Mouse (Mus musculus) hindbrain, embryonic 15.5 days (tissue): ENCODE data around the gene Dlx1. TPM values are rescaled to one million over a fixed set of nuclear protein-coding genes. Genes with fewer than 3 reads are reported as not detected.

Experiments used
- ATAC-seq: fragments of 200-750 bp; cut with Nextera tagmentation; 2 replicates; pipeline ENCODE4 v1.8.0; 2017; ENCODE audit warnings: low read depth, moderate number of reproducible peaks, moderate TSS enrichment; ENCODE audit not compliant: low FRiP score
- H3K27ac ChIP-seq: fragments of 300-500 bp; sonication (generic); replicated peaks from 2 replicates; pipeline ENCODE4 v1.5.1; 2015; ENCODE audit warnings: mild to moderate bottlenecking, inconsistent platforms
- H3K27me3 ChIP-seq: fragments of 300-500 bp; sonication (generic); 2 replicates; pipeline ENCODE4 v1.6.1; 2015; ENCODE audit warnings: control low read depth, inconsistent platforms
- H3K36me3 ChIP-seq: fragments of 300-500 bp; sonication (generic); 2 replicates; pipeline ENCODE4 v1.6.1; 2015; ENCODE audit warnings: control low read depth, inconsistent platforms
- H3K4me1 ChIP-seq: fragments of 300-500 bp; sonication (generic); replicated peaks from 2 replicates; pipeline ENCODE4 v1.6.1; 2015; ENCODE audit warnings: control low read depth, inconsistent platforms
- H3K4me2 ChIP-seq: fragments of 300-500 bp; sonication (generic); 2 replicates; pipeline ENCODE4 v1.6.1; 2015; ENCODE audit warnings: moderate library complexity, mild to moderate bottlenecking, inconsistent platforms
- H3K4me3 ChIP-seq: fragments of 300-500 bp; sonication (generic); 2 replicates; pipeline ENCODE4 v1.5.1; 2015; ENCODE audit warnings: mild to moderate bottlenecking, inconsistent platforms
- H3K9ac ChIP-seq: fragments of 300-500 bp; sonication (generic); 2 replicates; pipeline ENCODE4 v1.6.1; 2015; ENCODE audit warnings: inconsistent platforms
- H3K9me3 ChIP-seq: fragments of 300-500 bp; sonication (generic); 2 replicates; pipeline ENCODE4 v1.6.1; 2016; ENCODE audit warnings: control low read depth, inconsistent platforms
- WGBS: fragments of 180-500 bp; shearing (Covaris S2); methylation state at CpG from one replicate; pipeline ENCODE4 v1.1.7; 2015; 5-methylcytosine and 5-hydroxymethylcytosine counted together
- polyA plus RNA-seq: library from polyadenylated mRNA; unstranded; fragments of >200 nt; fragmentation: Nextera tagmentation; extraction: Ambion mirVana; gene quantifications from 2 replicates; pipeline ENCODE4 v1.2.1, GENCODE M21; 2015

Gene Dlx1
- polyA plus RNA-seq, 1 experiment from 2014 or later: 6.9 TPM

- 79% methylated on average over 9 of the region's 9 CpGs for WGBS
- Histone ChIP-seq H3K36me3 (no peaks in the 10 kb centered on the region), H3K9me3 (no peaks in the 10 kb centered on the region), H3K9ac (no peak overlapping the region), H3K27me3 (no peaks in the 10 kb centered on the region), H3K27ac (no peak overlapping the region), H3K4me2 (no peak overlapping the region), H3K4me3 (no peak overlapping the region), H3K4me1 (no peaks in the 10 kb centered on the region)
- no peak for ATAC-seq
Measured at GRCm38 (mm10) chr2:71504852-71505251, 23.1 kb upstream of the Dlx1 start.

DNA sequence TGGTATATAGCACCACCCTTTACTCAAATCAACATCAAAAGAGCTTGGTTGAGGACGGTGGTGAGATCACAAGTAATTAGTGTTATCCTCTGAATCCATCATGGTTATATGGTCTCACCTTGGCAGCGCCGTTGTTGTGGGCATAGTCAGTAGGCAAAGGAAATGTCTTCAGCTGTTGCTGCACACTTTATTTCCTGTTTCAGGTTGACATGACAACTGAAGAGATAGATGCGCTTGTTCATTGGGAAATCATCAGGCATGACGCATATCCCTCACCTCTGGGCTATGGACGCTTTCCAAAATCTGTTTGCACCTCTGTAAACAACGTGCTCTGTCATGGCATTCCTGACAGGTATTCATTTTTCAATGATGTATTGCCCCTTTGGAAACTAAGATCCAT lies 16.7 kb upstream of the Dlx1 start:
- H3K27me3 ChIP-seq: peaks cover 6% of the 10 kb centered on the region
- 87% methylated on average over 7 of the region's 7 CpGs for WGBS

DNA sequence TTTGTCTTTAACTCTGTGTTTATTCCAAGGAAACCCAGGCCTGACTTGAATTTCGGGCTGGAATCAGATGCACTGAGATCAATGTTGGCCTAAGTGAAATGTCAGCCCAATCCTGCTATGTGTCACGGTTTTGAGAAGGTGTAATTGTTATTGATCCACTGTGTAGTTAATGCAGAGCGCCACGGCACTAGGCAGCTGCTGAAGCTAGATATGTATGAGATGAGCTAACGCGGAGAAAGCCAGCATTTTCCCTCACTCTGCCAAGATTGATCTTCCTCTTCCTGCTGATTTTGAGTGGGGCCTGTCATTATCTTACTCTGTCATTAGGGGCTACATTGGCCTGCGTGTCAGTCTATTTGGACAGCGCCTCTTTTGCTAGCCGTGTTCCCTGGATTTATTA lies 15.6 kb upstream of the Dlx1 start:
- H3K27ac ChIP-seq: no peak overlapping the region
- no peaks in the 10 kb centered on the region for H3K9me3 ChIP-seq
- H3K4me3 ChIP-seq: no peak overlapping the region
- WGBS: 65% methylated on average over 9 of the region's 9 CpGs
- no peak for ATAC-seq
- H3K4me2 ChIP-seq: no peak overlapping the region
- no peaks in the 10 kb centered on the region for H3K36me3 ChIP-seq
- no peaks in the 10 kb centered on the region for H3K4me1 ChIP-seq
- peaks cover 6% of the 10 kb centered on the region for H3K27me3 ChIP-seq
- no peak overlapping the region for H3K9ac ChIP-seq

More for the DNA sequence above, 16.7 kb upstream of the Dlx1 start:
- no peak overlapping the region for H3K27ac ChIP-seq
- H3K9me3 ChIP-seq: no peaks in the 10 kb centered on the region
- no peaks in the 10 kb centered on the region for H3K4me1 ChIP-seq
- H3K4me3 ChIP-seq: no peak overlapping the region
- H3K36me3 ChIP-seq: no peaks in the 10 kb centered on the region
- no peak overlapping the region for H3K4me2 ChIP-seq
- ATAC-seq: no peak
- no peak overlapping the region for H3K9ac ChIP-seq

GRCm38 (mm10) chr2:71516995-71517394 lies 10.9 kb upstream of the Dlx1 start:
- Histone ChIP-seq H3K36me3 (no peaks in the 10 kb centered on the region), H3K4me1 (no peaks in the 10 kb centered on the region), H3K4me2 (no peak overlapping the region), H3K9ac (no peak overlapping the region), H3K27me3 (peaks cover 35% of the 10 kb centered on the region), H3K27ac (no peak overlapping the region), H3K9me3 (no peaks in the 10 kb centered on the region), H3K4me3 (no peak overlapping the region)
- 17% methylated on average over 4 of the region's 4 CpGs for WGBS
- no peak for ATAC-seq

DNA sequence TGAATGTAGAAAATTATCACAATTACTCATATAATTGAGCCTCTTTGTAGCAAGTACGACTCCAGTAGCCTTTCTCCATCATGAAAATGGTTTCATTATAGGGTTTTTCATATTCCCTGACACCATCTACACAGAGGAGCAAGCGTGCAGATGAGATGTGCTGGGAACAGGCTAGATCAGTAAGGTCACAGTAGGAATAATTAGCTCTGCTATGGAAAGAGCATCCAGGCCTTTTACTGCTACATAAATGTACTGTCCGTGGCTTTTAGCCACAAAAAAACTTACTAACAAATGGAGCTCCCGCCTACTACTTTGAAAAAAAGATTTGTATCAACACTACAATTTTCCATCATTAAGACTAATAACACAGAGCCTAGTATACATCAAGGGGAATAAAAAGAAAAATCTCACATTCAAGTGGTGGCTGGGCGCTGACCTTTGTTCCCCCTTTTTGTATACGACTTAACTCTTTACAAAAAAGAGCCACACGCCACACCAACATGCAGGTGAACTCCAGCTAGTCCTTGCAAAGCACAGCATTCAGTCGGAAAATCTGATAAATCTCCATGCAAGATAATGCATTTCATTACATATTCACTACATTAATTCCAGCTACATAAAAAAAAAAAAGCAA lies 10.3 kb upstream of the Dlx1 start:
- Histone ChIP-seq H3K9ac (no peak overlapping the region), H3K36me3 (no peaks in the 10 kb centered on the region), H3K4me3 (no peak overlapping the region), H3K4me2 (no peak overlapping the region), H3K9me3 (no peaks in the 10 kb centered on the region), H3K27ac (no peak overlapping the region), H3K27me3 (peaks cover 41% of the 10 kb centered on the region), H3K4me1 (no peaks in the 10 kb centered on the region)
- whole genome bisulfite sequencing: 36% methylated on average over 8 of the region's 8 CpGs
- no peak for ATAC-seq

DNA sequence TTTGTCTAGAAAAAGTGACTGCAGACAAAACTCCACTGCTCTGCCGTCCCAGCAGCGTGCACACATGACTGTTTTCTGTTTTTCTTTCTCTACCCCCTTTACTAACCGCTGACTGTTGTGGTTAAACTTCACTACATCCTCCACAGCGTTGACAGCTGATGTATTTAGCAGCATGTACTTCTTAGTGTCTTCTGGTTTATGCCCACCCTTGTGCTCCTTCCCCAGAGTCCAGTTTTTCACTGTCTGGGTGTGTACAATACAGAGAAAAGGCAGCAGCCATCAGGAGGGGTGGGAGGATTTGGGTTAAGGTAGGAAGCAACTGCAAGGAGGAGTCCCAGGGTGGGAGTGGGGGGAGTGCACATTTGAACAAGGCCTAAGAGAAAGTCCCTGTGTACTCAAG lies 5.0 kb upstream of the Dlx1 start:
- no peak for ATAC-seq
- 70% methylated on average over 4 of the region's 4 CpGs for WGBS
- Histone ChIP-seq H3K9me3 (no peaks in the 10 kb centered on the region), H3K36me3 (no peaks in the 10 kb centered on the region), H3K4me2 (no peak overlapping the region), H3K27me3 (peaks cover 83% of the 10 kb centered on the region), H3K4me3 (no peak overlapping the region), H3K27ac (no peak overlapping the region), H3K9ac (no peak overlapping the region), H3K4me1 (no peaks in the 10 kb centered on the region)

DNA sequence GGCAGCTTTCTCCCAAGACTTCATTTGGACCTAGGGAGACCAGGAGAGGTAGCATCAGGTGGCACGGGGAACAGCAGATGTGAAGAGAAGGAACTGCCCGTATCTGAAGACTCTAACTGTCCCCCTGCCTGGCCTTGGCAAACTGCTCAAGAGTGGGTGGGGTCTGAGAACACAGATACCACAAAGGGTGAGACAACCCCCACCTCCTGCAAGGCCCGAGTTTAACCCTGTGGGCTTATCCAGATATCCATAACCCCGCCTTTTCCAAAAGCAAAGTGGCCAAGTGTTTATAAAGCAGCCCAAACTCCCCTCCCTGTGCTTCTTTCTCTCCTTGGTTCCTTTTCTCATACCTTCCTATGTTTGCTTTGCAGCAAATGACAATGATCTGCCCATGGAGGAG lies 4.5 kb upstream of the Dlx1 start:
- Histone ChIP-seq H3K27ac (no peak overlapping the region), H3K4me3 (no peak overlapping the region), H3K9me3 (no peaks in the 10 kb centered on the region), H3K4me2 (no peak overlapping the region), H3K36me3 (no peaks in the 10 kb centered on the region), H3K9ac (no peak overlapping the region), H3K4me1 (no peaks in the 10 kb centered on the region), H3K27me3 (peaks cover 82% of the 10 kb centered on the region)
- 62% methylated on average over 4 of the region's 4 CpGs for WGBS
- ATAC-seq: no peak

- peaks cover 9% of the 10 kb centered on the region for H3K4me1 ChIP-seq
- H3K27me3 ChIP-seq: peaks cover 90% of the 10 kb centered on the region
- WGBS: 28% methylated on average over 13 of the region's 13 CpGs
- no peak overlapping the region for H3K4me3 ChIP-seq
- H3K4me2 ChIP-seq: no peak overlapping the region
- H3K36me3 ChIP-seq: no peaks in the 10 kb centered on the region
- no peak overlapping the region for H3K27ac ChIP-seq
- no peak overlapping the region for H3K9ac ChIP-seq
- no peaks in the 10 kb centered on the region for H3K9me3 ChIP-seq
- ATAC-seq: no peak
Measured at GRCm38 (mm10) chr2:71524763-71525162, 3.1 kb upstream of the Dlx1 start.

- Histone ChIP-seq H3K9ac (no peak overlapping the region), H3K27me3 (peaks cover 92% of the 10 kb centered on the region), H3K9me3 (no peaks in the 10 kb centered on the region), H3K4me2 (no peak overlapping the region), H3K36me3 (no peaks in the 10 kb centered on the region), H3K27ac (no peak overlapping the region), H3K4me3 (no peak overlapping the region), H3K4me1 (peaks cover 9% of the 10 kb centered on the region)
- ATAC-seq: no peak
- WGBS: 6% methylated on average over 10 of the region's 10 CpGs
Measured at GRCm38 (mm10) chr2:71526595-71527322, 1.2 kb upstream of the Dlx1 start.

GRCm38 (mm10) chr2:71527323-71528013 lies 445 bp upstream of the Dlx1 start:
- Histone ChIP-seq H3K9me3 (no peaks in the 10 kb centered on the region), H3K27ac (no peak overlapping the region), H3K36me3 (no peaks in the 10 kb centered on the region), H3K4me2 (no peak overlapping the region), H3K4me1 (peaks cover 9% of the 10 kb centered on the region), H3K27me3 (peaks cover 92% of the 10 kb centered on the region), H3K4me3 (no peak overlapping the region), H3K9ac (no peak overlapping the region)
- no peak for ATAC-seq
- WGBS: 2% methylated on average over 24 of the region's 24 CpGs

DNA sequence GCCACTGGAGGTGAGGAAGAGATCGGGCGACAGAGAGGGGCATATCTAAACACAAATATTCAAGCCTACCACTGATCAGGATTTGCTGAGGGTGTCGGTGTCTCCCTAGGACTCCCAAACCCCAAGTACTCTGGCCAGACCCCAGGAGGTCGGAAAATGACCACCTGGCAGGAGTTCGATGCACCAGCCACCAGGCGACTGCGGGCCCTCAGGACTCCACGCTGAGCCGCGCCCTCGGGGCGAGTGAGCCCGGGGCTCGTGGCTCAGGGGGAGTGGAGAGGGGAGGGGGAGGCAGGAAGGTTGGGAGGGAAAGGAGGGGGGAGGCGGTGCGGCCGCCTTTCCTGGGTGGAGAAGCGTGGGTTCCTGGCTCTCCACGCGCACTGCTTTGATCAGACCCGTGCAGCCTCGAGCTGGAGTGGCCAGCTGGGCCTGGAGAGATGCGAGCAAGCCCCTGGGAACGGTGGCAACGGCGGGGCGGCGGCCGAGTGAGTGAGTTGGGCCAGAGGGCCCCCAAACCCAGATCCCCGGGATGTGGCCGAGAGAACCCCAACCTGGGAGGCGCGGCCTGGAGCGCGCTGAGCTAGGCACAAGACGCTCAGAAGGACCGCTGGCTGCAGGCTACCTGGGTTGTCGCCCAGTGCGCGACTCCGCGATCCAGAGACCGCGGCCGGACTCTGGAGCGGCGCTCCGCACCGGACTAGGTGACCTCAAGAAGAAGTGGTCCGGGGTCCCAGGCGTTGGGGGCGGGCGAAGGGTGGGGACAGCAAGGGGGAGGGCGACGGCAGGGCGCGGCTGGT lies 999 bp downstream of the Dlx1 start:
- ATAC-seq: peak; percentile 47; the same call in 1 of the 2 replicates
- Histone ChIP-seq H3K36me3 (no peaks in the 10 kb centered on the region), H3K4me2 (peak overlapping the region; percentile 56), H3K9ac (no peak overlapping the region), H3K4me3 (peak overlapping the region; percentile 29), H3K4me1 (peaks cover 9% of the 10 kb centered on the region), H3K9me3 (no peaks in the 10 kb centered on the region), H3K27ac (no peak overlapping the region), H3K27me3 (peaks cover 90% of the 10 kb centered on the region)
- under 1% methylated on average over 51 of the region's 57 CpGs for WGBS
